Mouse (Mus musculus): ENCODE measurements around the gene Stim2.

Stim2 gene

DNA sequence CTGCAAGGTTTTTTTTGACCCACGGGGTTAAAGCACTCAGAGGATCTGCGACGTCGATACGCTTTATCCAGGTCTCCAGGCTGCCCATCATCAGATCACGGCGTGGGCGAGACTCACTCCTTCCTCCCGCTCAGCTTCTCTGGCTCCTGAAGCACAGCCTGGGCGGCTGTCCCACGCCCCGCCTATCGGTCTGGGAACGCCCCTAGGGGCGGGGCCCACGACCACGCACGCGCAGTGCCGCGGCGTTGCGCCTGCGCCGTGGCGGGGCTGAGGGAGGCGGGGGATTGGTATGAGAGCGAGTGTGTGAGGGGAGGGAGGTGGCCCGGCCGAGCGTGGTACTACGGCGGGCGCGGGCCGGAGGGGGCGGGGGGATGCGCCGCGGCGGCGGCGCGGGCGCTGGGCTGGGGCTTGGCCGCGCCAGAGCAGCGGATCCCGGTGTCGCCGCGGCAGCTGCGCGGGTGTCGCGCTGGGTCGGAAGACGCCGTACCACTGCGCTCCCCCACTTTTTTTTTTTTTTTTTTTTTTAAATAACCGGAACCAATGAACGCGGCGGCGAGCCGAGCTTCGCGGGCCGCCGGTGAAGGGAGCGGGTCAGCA, at the start of gene Stim2:
Gene Stim2, plus strand, starts transcription at position 354 of the 597 bp plus-strand sequence.
- peak; percentile 95 for DNase-seq (ENCODE audit: low spot score)

DNA sequence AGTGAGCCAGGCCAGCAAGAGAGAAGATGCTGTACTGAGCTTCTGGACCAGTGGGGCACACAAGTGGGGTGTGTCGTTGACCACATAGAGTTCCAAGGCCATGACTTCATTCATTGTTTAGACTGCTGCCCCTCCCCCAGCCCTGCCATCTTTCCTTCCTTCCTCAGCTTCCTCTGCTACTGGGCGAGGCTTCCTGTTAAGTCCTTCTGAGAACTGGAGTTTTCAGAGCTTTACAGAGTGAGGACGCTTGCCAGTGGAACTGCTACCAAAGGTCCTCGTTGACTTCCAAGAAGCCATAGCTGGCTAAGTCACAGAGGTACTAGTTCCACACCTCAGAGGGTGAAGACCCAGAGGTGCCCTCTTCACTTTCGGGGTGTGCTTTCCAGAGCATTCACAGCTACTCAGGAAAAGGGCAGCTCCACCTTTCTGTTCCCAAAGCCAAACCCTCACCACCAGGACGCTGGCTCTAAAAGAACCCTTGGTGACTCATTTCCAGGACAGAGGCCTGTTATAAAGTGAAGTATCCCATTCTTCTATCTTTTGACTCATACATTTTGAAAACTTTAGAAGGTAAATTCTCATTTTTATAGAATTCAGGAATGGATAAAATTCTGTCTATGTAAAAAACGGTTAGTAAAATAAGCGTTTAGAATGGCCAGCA, 49.6 kb upstream of the Stim2 start:
- no peak for DNase-seq (ENCODE audit: low spot score)

DNA sequence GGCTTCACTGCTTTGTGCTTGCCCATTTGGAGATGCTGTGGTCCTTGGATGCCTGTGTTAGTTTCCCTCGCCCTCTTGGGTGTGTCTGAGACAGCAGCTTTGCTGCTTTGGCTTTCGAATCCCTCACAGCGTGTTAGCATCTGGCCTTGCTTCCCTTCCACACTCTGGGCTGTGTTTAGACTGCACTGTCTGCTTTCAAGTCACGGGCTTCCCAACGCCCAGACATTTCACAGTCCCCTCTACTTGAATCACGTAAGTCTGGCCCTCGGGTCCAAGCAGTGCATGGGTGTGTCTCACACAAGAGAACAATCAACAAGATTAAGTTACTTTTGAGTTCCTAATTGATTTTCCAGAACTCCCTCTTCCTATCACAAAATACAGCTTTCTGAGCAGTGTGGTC, 48.1 kb upstream of the Stim2 start:
- no peak for DNase-seq (ENCODE audit: low spot score)

DNA sequence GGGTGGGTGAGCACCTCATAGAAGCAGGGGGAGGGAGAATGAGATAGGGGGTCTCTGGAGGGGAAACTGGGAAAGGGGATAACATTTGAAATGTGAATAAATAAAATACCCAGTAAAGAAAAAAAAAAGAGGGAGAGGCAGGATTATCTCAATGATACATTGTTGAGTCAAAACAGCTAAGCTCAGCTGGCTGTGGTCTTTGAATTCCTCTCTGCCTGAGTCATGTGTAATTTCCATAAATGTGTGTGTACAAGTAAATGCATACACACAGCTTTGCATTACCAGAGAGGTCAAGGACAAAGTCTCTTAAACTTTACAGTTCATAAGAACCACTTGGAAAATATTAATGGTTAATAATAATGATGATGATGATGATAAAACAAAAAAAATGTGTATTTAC, 45.1 kb upstream of the Stim2 start:
- DNase-seq (ENCODE audit: low spot score), result no peak

DNA sequence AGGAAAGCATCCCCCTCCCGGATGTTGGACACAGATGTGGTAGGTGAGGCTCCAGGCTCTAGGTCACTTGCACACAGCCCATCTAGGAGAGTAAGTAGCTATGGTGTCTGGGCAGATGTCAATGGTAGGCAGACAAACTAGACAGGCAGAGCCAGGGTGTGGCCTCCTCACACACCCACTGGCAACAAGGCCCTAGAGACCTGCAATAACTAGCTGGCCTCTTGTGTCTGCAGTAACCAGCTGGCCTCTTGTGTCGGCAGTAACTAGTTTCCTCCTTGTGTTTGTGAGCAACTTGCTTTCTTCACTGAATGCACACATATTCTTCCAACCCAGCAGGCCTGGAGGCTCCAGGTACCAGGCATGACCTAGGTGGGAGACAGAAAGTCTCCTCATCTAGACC, 44.5 kb upstream of the Stim2 start:
- no peak for DNase-seq (ENCODE audit: low spot score)

DNA sequence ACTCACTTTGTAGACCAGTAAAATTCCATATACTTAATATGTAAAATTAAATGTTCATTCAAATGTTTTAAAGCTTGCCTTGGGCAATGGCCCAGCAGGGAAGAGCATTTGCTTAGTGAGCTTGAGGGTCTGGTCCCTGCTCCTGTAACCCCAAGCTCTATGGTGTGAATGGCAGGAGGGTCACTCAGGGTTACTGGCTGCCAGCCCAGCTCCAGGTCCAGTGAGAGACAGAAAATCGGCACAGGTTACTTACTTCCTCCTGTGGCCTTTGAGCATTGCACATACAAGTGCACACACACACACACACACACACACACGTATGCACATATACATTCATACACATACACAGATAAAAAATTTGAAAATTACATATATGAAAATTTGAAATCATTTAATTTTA, 42.3 kb upstream of the Stim2 start:
- no peak for DNase-seq (ENCODE audit: low spot score)

DNA sequence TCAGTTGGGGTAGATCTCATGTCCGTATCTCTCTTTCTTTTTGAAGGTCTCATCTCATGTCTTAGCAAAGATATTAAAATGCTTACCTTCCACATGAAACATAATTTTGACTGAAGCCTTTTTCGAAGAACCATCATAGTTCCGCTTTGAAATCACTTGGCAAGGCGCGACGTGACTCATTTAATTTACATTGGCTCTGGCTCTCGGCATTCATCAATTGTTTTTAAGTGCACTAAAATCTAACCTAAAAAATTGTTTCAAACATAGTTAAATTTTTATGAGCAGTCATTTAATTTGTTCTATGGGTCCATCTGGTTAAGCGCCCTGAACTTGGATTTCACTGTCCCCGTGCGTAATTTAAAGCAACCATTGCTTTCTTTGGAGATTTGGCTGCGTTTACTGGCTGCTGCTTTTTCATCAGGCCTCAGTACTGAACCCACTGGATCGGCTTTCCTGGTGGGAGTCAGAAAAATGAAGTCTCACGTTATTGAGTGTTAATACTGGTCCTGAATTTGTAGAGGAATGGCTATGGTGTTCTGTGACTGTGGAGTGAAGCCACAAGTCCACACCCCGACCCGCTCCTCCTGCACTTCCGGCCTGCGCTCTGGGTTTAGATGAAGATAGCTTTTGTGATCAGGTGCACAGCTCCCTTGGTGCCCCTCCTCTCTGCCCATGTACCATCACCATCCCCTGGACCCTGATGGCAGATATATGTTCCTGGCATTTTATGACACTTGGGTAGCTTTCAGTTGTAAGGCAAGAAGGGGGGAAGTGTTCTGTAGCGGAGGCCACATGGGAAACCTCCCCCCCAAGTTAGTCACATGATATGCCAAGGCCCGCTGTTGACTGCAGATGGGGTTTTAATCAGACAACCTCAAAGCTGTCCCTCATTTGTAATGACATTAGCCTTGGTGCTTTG, 41.6 kb upstream of the Stim2 start:
- no peak for DNase-seq (ENCODE audit: low spot score)

DNA sequence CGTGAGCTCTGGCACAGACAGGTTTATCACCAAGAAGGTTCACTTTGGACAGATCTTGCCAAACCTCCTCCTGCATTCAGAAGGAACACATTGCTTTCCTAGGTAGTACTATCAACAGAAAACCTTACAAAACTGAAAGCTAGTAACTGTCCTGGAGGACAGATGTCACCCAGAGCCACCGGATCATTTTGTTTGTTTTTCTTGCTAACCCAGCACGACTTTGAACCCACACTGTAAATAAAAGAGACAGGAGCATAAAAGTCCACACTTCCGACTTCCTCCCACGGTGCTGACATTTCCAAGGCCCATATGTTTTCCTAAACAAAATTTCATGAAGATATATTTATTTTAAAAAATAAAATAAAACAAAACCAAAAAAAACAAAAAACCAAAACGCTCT, 41.0 kb upstream of the Stim2 start:
- no peak for DNase-seq (ENCODE audit: low spot score)

DNA sequence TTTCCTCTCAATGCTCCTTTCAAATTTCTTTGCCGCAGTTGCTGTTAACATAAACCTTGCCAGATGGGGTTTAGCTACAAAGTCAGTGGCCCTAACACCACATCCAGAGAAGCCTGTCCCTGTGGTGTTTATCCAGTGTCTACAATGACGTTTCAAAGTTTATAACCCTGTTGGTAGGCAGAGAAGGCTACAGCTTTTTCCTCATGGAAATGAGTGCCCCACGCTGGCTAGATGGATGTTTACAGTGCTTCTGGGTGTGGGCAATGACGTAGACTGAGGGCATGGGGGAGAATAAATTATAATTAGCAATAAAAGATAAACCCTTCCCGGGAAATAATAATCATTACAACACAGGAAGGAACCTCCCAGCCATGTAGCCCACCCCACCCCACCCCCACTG, 37.1 kb upstream of the Stim2 start:
- no peak for DNase-seq (ENCODE audit: low spot score)

DNA sequence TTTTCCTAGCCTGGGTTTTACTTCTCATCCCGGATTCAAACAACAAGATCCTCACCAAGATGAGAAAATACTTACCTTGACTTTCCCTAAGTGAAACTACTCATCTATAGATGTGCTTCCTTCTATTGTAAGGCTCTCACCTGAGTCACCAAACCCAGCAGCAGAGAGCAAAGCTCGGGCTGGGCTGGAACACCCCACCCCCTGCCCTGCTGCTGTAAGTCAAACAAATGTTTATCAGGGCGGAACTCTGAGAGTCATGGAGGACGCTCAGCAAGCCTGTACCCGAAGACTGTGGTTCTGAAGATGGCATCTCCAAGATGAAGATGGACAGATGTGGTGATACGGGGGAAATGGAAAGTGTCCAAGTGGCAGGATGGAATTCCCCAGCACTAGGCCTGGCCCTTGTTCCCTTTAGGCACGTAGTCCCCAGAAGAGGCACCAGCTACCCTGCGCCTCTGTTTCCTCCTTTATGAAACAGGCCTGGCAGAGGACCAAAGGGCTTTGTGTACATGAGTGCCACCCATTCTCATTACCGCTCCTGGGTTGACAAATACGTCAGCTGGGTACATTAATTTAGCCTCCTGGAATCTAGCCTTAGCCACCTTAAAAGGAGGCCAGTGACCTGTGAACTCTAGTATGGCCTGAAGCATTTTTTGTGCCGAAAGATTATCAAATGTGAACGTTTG, 36.3 kb upstream of the Stim2 start:
- DNase-seq (ENCODE audit: low spot score), result no peak

DNA sequence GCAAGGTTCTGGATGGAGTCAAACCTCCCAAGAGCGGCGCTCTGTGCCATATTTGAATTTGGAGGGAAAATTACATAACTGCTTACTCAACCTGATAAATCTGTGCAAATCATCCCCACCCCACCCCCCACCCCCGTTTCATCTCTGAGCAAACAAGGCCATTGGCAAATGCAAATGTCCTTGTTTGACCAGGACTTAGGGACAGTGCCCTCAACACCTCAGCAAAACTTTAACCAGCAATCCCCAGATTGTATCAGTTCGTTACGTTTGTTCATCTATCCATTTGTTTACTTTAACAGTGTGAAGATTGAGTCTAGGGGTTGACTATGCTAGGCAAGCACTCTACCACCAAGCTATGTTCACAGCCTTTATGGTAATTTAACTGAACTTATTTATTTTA, 32.6 kb upstream of the Stim2 start:
- no peak for DNase-seq (ENCODE audit: low spot score)

DNA sequence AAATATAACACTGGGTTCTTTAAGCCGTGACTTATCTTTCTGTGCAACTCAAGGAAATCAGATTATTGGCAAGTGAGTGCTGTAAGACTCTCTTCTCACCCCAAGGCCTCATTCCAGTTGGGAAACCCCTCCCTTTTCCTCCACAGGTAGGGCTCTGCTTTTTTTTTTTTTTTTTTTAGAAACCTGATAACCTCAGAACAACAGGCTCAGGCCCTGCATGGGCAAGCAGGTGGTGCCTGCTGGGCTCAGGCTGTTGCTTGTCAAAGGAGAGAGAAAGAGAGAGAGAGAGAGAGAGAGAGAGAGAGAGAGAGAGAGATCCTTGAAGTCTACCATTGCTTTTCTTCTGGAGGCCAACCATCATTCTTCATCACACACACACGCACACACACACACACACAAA, 30.7 kb upstream of the Stim2 start:
- DNase-seq (ENCODE audit: low spot score), result no peak

DNA sequence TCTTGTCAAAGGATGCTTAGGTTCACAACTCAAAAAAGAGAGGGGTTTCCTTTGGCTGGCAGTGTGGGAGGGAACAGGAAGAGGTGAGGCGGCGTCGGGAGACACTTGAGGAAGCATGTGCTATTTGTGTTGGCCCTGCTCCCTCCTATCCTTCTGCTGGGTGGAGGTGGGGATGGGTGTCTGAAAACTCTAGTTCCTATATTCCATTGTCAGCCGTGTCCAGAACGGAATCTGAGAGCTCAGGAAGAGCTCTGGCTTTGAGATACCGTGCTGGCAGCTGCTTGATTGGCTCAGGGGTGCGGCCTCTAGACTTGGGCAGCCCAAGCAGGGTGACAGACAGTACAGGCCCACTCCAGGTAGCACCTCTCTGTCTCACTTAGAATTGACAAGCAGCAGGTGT, 28.1 kb upstream of the Stim2 start:
- DNase-seq (ENCODE audit: low spot score), result no peak

DNA sequence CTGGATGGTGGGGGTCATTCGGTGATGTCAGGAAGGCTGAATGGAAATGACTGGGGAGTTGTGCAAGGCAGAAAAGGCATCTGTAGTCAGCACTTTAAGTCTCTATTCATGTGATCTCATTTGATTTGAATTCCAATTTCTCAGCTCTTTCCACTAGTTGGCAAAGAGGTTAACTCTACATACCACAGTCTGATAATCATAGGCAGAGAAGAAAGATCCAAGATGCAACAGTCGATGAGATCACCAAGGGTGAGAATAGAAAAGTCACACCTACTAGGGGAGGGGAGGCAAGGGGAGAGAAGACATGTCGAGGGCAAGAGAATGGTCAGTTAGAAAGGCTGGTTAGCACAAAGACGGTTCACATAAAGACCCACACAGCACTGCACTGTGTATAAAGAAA, 27.1 kb upstream of the Stim2 start:
- no peak for DNase-seq (ENCODE audit: low spot score)

DNA sequence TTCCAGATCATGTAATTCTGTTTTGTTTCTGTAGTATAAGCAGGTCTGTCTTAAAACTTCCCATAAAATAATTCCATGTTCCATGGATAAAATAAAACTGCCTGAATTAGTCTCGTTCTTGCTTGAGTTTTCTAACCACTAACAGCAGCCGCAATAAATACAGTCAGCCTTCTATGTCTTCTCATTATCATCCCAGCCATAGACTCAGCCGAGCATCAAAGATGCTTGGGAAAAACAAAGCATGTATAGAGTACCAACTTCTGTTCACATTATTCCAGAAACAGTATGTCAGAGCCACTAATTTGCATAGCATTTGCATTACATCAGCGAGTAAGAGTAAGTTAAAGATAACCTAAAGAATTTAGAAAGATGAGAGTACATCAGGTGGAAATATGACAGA, 25.4 kb upstream of the Stim2 start:
- no peak for DNase-seq (ENCODE audit: low spot score)

DNA sequence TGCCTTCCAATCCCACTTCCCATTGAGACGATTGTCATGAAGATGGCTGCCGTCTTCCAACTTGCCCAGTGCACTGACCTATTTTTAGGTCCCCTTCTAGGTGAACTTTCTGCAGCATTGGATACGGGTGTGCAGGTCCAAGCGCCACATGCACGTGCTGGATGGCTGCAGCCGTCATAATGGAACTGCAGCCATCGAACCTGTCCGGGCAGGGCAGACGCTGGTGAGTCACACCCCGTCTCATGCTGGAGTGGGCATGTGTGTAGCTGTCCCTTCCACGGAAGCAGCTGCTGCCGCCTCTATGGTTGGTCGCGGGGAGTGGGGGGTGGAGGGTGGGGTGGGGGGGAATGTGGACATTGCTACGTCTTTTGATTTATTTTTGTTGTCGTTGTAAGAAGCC, 21.8 kb upstream of the Stim2 start:
- DNase-seq (ENCODE audit: low spot score), result no peak

DNA sequence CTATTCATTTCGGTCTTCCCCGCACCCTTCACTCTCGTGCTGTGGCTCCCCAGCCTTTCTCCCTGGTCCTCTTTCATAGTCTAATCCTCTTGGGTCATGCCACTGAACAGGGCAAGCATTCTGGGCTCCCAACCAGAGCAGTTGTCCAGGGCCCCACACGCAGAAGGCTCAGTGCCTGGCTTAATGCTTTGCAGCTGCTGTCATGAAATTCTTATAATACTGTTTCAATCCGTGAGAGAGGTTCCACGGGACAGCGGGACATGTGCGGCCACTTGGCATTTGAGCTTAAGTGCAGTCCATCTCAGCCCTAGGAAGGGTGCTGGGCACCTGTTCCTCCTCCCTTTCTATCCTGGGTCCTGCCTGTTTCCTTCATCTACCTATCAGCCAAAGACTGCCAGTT, 21.2 kb upstream of the Stim2 start:
- DNase-seq (ENCODE audit: low spot score), result no peak

DNA sequence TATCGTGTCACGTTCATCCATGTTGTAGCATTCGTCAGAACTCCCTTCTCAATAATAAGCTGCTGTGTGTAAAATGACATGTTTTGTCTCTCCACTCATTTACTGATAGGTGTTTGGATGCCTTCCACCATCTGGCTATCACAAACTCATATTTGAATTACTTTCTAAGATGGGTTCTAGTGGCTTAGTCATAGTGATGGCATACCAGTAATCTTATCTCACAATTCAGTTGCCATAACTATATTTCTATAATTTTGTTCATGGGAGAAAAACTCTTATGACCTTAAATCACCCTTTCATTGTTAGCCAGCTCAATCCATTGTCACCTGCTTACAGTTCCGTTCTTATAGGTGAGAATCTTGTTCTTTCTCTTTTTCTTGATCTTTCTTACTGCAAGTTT, 14.9 kb upstream of the Stim2 start:
- DNase-seq (ENCODE audit: low spot score), result no peak

DNA sequence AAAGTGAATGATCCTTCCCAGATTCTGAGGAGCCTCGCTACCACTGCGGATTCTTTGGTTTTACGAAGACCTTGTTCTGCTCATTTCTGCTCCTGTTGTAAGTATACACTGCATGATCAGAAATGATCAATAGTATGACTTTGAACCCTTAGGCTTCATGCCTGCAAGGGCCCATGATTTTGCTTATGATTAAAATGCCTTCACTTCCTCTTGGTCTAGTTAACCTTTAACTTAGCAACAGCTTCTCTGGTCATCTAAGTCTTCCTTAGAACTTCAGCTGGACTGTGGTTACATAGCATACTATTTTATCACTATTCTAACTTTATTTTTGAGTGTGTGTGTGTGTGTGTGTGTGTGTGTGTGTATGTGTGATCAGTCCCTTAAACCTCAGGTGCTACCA, 12.7 kb upstream of the Stim2 start:
- no peak for DNase-seq (ENCODE audit: low spot score)

DNA sequence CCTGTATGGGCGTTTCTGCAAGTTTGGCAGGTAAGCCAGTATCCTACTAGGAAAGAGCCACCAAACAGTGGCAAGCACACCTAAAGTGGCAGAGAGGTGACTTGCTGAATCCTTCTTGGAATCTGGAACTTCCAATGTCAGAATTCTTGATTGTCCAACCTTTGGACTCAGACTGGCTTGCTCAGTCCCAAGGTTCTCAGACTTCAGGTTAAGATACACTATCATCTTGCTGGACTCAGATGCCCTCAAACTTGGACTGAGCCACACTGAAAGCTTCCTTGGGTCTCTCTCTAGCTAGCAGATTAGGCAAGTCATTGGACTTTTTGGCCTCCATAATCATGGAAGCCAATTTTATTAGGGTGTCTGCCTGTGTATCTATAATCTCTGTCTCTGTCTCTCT, 10.8 kb upstream of the Stim2 start:
- DNase-seq (ENCODE audit: low spot score), result no peak

DNA sequence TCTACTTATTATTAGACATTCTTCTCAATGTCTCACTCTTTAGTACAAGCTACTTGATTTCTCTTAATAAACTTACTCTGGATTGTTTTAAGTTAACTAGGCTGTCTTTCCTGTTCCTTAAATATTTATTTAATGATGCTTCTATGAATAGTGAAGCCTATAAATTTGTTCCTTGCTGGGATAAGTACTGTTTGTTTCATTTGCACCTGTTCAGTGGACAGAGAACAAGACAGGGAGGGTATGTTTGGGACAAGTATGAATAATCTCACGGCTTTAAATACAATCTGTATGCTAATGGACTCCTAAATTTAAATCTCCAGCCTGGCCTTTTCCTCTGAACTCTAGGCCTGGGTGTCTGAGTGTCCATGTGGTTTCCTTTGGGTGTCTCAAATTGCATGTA, 10.2 kb upstream of the Stim2 start:
- DNase-seq (ENCODE audit: low spot score), result no peak

DNA sequence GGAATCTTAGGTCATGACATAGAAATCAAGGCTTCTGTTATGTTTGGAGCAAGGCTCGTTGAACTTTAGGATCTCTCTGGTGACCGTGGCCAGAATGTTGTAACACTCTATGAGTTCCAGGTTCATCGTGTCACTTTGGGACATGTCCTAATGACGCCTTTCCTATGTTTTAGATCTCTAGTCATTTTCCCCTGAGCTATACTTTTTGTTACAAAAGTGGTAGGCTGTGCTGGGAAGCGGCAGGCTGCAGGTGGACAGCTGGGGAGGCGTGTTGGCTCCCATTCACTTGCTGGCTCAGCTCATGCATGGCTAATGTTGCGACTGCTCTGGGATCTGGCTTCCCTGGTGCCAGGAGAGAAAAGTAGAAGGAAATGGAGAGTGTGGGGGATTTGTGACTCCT, 5.7 kb upstream of the Stim2 start:
- no peak for DNase-seq (ENCODE audit: low spot score)

DNA sequence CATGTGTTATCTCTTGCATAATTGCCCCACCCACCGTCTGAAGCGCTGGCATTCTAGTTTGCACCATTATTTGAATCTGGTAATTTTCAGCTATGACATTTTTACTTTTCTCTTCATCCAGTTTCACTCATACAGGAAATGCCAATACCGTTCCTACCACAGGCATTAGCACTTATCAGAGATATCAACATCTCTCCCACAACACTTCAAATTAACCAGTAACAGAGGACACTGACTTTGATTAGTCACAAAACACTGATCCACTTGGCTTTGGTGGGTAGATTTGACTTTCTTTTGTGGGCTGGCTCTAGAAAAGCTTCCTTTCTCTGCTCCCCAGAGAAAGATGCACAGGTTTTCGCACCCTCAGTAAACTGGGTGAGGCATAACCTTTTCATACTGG, 3.7 kb upstream of the Stim2 start:
- DNase-seq (ENCODE audit: low spot score), result no peak

Measured in spleen, adult 12 weeks (tissue).